Mouse (Mus musculus): ENCODE data around the gene Ugt1a2. TPM values are rescaled to one million over a fixed set of nuclear protein-coding genes. Genes with fewer than 3 reads are reported as not detected.
A peak's percentile ranks its signal among the peaks of the same experiment; 100 is the strongest.

The Ugt1a2 gene
- polyA plus RNA-seq, 1 experiment from 2014 or later: not detected

DNA sequence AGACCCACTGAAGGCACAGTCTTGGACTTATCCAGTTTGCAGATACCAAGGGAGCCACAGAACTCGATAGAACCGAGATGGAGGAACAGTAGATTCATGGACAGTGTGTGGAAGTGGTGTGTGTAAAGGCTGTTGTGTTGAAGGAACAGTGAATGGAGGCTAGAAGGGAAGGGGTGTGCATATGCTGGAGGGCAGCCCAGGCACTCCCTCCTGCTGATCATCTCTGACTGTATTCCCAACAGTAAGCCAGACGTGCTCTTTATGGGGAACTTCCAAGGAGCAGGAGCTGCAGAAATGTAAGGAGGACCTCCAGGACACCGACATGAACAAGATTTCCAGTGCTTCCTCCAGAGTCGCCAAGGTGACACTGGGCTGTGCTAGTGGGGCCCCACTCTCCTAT, 49.6 kb downstream of the Ugt1a2 start:
- WGBS: 70% methylated on average over 5 of the region's 5 CpGs
- no peaks in the 10 kb centered on the region for H3K4me1 ChIP-seq
- no peaks in the 10 kb centered on the region for H3K27me3 ChIP-seq (replicated peaks)
- H3K9ac ChIP-seq: no peak overlapping the region
- no peaks in the 10 kb centered on the region for H3K36me3 ChIP-seq
- no peak overlapping the region for H3K4me3 ChIP-seq
- peaks cover 95% of the 10 kb centered on the region for H3K9me3 ChIP-seq
- ATAC-seq (ENCODE audit: extremely low read depth, insufficient number of reproducible peaks, low FRiP score, low TSS enrichment): no peak
- H3K4me2 ChIP-seq: no peak overlapping the region
- no peak overlapping the region for H3K27ac ChIP-seq (replicated peaks)

DNA sequence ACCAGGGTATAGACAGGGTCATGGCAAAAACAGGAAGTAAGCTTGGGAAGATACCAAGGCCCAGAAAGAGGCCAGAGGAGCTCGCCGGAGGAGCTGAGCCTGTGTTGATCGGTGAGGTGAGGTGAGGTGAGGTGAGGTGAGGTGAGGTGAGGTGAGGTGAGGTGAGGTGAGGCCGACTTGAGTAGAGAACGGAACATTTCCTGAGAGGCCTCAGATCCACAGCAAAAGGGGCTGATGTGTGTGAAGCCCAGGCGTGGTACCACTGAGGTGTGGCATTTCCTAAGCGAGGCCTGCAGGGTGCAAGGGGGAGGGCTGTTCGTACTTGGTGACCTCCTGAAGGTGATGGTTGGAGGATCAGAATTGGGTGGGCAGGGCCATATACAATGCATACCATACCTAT, 52.7 kb downstream of the Ugt1a2 start:
- H3K4me2 ChIP-seq: no peak overlapping the region
- H3K27me3 ChIP-seq (replicated peaks): no peaks in the 10 kb centered on the region
- no peak for ATAC-seq (ENCODE audit: extremely low read depth, insufficient number of reproducible peaks, low FRiP score, low TSS enrichment)
- H3K4me1 ChIP-seq: no peaks in the 10 kb centered on the region
- no peak overlapping the region for H3K9ac ChIP-seq
- no peak overlapping the region for H3K4me3 ChIP-seq
- H3K36me3 ChIP-seq: no peaks in the 10 kb centered on the region
- 66% methylated on average over 8 of the region's 8 CpGs for WGBS
- peaks cover 93% of the 10 kb centered on the region for H3K9me3 ChIP-seq
- no peak overlapping the region for H3K27ac ChIP-seq (replicated peaks)

DNA sequence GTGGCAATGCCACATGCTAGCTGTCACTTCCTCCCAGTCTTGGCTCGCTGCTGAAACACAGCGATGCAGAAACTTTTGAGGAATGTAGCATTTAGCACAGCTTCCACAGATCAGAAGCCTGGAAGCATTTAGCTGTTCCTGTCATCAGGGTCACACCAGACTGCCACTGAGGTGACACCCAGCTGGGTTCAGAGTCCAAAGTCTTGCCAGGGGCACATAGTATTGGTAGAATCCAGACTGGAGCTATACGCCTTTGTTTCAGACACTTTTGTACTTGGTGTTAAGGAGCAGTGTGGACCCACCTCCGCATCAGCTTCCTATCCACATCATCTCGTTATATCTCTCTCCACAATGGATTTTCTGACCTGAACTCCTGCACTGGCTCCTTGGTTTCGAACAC, 53.1 kb downstream of the Ugt1a2 start:
- Histone ChIP-seq H3K4me2 (no peak overlapping the region), H3K27me3 (replicated peaks) (no peaks in the 10 kb centered on the region), H3K4me1 (no peaks in the 10 kb centered on the region), H3K9ac (no peak overlapping the region), H3K36me3 (no peaks in the 10 kb centered on the region), H3K27ac (replicated peaks) (no peak overlapping the region), H3K4me3 (no peak overlapping the region), H3K9me3 (peaks cover 89% of the 10 kb centered on the region)
- no peak for ATAC-seq (ENCODE audit: extremely low read depth, insufficient number of reproducible peaks, low FRiP score, low TSS enrichment)
- WGBS: 59% methylated on average over 6 of the region's 6 CpGs

- Histone ChIP-seq H3K4me2 (no peak overlapping the region), H3K9ac (no peak overlapping the region), H3K36me3 (peaks cover 7% of the 10 kb centered on the region), H3K27ac (replicated peaks) (no peak overlapping the region), H3K27me3 (replicated peaks) (no peaks in the 10 kb centered on the region), H3K4me1 (peaks cover 12% of the 10 kb centered on the region), H3K9me3 (peaks cover 75% of the 10 kb centered on the region), H3K4me3 (no peak overlapping the region)
- whole genome bisulfite sequencing: 75% methylated on average over 12 of the region's 12 CpGs
- no peak for ATAC-seq (ENCODE audit: extremely low read depth, insufficient number of reproducible peaks, low FRiP score, low TSS enrichment)
These were observed 54.5 kb downstream of the Ugt1a2 start for GRCm38 (mm10) chr1:88254793-88255465.

DNA sequence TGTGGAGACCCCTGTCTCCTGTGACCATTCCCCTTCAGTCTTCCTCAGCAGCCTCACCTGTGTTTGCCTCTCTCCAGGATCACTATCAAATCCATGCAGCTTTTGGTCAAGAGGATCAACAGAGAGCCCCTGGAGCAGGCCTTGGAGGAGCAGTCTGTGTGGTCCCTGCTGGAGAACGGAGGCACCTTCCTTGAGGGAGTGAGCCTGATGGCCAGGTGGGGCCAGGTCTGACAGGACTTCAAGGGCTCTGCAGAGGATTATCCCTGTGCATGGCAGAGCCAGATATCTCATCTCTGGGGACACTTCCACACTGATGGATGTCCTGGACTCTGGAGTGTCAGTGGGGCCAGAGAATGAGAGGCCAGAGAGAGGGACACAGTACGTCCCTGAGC, 55.1 kb downstream of the Ugt1a2 start:
- Histone ChIP-seq H3K4me2 (no peak overlapping the region), H3K36me3 (peaks cover 12% of the 10 kb centered on the region), H3K9me3 (peaks cover 69% of the 10 kb centered on the region), H3K4me3 (no peak overlapping the region), H3K27me3 (replicated peaks) (no peaks in the 10 kb centered on the region), H3K27ac (replicated peaks) (no peak overlapping the region), H3K4me1 (peaks cover 17% of the 10 kb centered on the region), H3K9ac (no peak overlapping the region)
- 55% methylated on average over 2 of the region's 2 CpGs for WGBS
- no peak for ATAC-seq (ENCODE audit: extremely low read depth, insufficient number of reproducible peaks, low FRiP score, low TSS enrichment)

- Histone ChIP-seq H3K4me1 (peaks cover 17% of the 10 kb centered on the region), H3K27ac (replicated peaks) (no peak overlapping the region), H3K4me3 (no peak overlapping the region), H3K9me3 (peaks cover 62% of the 10 kb centered on the region), H3K4me2 (no peak overlapping the region), H3K36me3 (peaks cover 19% of the 10 kb centered on the region), H3K9ac (no peak overlapping the region), H3K27me3 (replicated peaks) (no peaks in the 10 kb centered on the region)
- WGBS: 72% methylated on average over 13 of the region's 13 CpGs
- ATAC-seq (ENCODE audit: extremely low read depth, insufficient number of reproducible peaks, low FRiP score, low TSS enrichment): no peak
These were observed 55.8 kb downstream of the Ugt1a2 start for GRCm38 (mm10) chr1:88255989-88256754.

- no peak overlapping the region for H3K4me2 ChIP-seq
- H3K27ac ChIP-seq (replicated peaks): no peak overlapping the region
- peaks cover 56% of the 10 kb centered on the region for H3K9me3 ChIP-seq
These were observed 56.7 kb downstream of the Ugt1a2 start for GRCm38 (mm10) chr1:88256886-88257663.

GRCm38 (mm10) chr1:88257681-88258080, 57.3 kb downstream of the Ugt1a2 start:
- ATAC-seq (ENCODE audit: extremely low read depth, insufficient number of reproducible peaks, low FRiP score, low TSS enrichment): no peak
- no peak overlapping the region for H3K4me2 ChIP-seq
- H3K4me1 ChIP-seq: peaks cover 27% of the 10 kb centered on the region
- no peaks in the 10 kb centered on the region for H3K27me3 ChIP-seq (replicated peaks)
- peaks cover 34% of the 10 kb centered on the region for H3K36me3 ChIP-seq
- WGBS: 73% methylated on average over 6 of the region's 6 CpGs
- H3K27ac ChIP-seq (replicated peaks): no peak overlapping the region
- no peak overlapping the region for H3K9ac ChIP-seq
- H3K9me3 ChIP-seq: peaks cover 50% of the 10 kb centered on the region
- H3K4me3 ChIP-seq: no peak overlapping the region

More at GRCm38 (mm10) chr1:88256886-88257663, 56.7 kb downstream of the Ugt1a2 start:
- WGBS: 68% methylated on average over 10 of the region's 10 CpGs
- Histone ChIP-seq H3K4me3 (no peak overlapping the region), H3K4me1 (peaks cover 21% of the 10 kb centered on the region), H3K9ac (no peak overlapping the region), H3K36me3 (peaks cover 28% of the 10 kb centered on the region), H3K27me3 (replicated peaks) (no peaks in the 10 kb centered on the region)
- ATAC-seq (ENCODE audit: extremely low read depth, insufficient number of reproducible peaks, low FRiP score, low TSS enrichment): no peak

- H3K4me2 ChIP-seq: no peak overlapping the region
- H3K9me3 ChIP-seq: peaks cover 43% of the 10 kb centered on the region
- peaks cover 30% of the 10 kb centered on the region for H3K4me1 ChIP-seq
- ATAC-seq (ENCODE audit: extremely low read depth, insufficient number of reproducible peaks, low FRiP score, low TSS enrichment): no peak
- peaks cover 41% of the 10 kb centered on the region for H3K36me3 ChIP-seq
- WGBS: 64% methylated on average over 6 of the region's 6 CpGs
- no peak overlapping the region for H3K27ac ChIP-seq (replicated peaks)
- no peaks in the 10 kb centered on the region for H3K27me3 ChIP-seq (replicated peaks)
- H3K9ac ChIP-seq: no peak overlapping the region
- no peak overlapping the region for H3K4me3 ChIP-seq
These were observed 58.0 kb downstream of the Ugt1a2 start for GRCm38 (mm10) chr1:88258361-88258760.

DNA sequence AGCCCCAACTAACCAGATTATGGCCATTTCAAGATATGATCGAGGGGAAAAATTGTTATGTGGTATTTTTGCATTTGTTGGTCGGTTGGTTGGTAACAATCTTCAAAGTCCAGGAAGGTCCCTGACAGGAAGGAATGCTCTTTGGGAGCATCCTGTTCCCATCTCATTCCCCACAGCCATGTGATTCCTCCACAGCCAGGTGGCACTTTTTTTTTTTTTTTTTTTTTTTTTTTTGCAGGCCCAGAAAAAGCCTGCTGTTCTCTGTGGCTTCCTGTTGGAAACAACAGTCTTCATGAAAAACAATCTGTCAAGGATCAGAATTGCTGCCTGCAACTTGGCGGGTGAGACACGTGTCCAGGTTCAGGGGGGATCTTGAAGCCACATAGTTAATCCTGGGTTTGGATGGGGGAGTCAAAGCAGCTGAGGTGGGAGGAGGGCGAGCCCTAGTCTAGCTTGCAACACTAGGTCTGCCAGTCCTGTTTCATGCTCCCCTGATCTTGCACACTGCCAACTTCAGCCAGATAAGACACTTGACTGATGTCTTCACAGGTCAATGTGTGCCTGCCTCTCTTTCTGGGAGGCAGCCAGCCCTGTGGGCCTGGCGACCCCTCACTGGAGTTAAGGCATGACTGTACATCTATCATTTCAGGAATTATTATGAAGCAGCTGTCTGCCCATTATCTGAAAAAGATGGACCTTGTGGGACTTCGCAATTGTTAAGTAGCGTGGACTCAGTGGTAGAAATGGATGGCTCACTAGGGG, 58.7 kb downstream of the Ugt1a2 start:
- no peak for ATAC-seq (ENCODE audit: extremely low read depth, insufficient number of reproducible peaks, low FRiP score, low TSS enrichment)

GRCm38 (mm10) chr1:88259643-88260024, 59.2 kb downstream of the Ugt1a2 start:
- no peak for ATAC-seq (ENCODE audit: extremely low read depth, insufficient number of reproducible peaks, low FRiP score, low TSS enrichment)
- peak overlapping the region; percentile 0; the same call in 1 of the 2 replicates for H3K9ac ChIP-seq
- 70% methylated on average over 4 of the region's 4 CpGs for WGBS
- H3K4me2 ChIP-seq: no peak overlapping the region
- no peaks in the 10 kb centered on the region for H3K27me3 ChIP-seq (replicated peaks)
- peaks cover 31% of the 10 kb centered on the region for H3K9me3 ChIP-seq
- peaks cover 33% of the 10 kb centered on the region for H3K4me1 ChIP-seq
- H3K4me3 ChIP-seq: no peak overlapping the region
- H3K27ac ChIP-seq (replicated peaks): no peak overlapping the region; the same call in 1 of the 2 replicates
- peaks cover 54% of the 10 kb centered on the region for H3K36me3 ChIP-seq

More for the DNA sequence above, 58.7 kb downstream of the Ugt1a2 start:
- 60% methylated on average over 8 of the region's 8 CpGs for WGBS
- H3K9me3 ChIP-seq: peaks cover 36% of the 10 kb centered on the region
- no peaks in the 10 kb centered on the region for H3K27me3 ChIP-seq (replicated peaks)
- no peak overlapping the region for H3K4me3 ChIP-seq
- H3K9ac ChIP-seq: peak overlapping the region; percentile 0; the same call in 1 of the 2 replicates
- no peak overlapping the region for H3K4me2 ChIP-seq
- peaks cover 30% of the 10 kb centered on the region for H3K4me1 ChIP-seq
- no peak overlapping the region; the same call in 1 of the 2 replicates for H3K27ac ChIP-seq (replicated peaks)
- H3K36me3 ChIP-seq: peaks cover 48% of the 10 kb centered on the region
